In the genomic region with DNA sequence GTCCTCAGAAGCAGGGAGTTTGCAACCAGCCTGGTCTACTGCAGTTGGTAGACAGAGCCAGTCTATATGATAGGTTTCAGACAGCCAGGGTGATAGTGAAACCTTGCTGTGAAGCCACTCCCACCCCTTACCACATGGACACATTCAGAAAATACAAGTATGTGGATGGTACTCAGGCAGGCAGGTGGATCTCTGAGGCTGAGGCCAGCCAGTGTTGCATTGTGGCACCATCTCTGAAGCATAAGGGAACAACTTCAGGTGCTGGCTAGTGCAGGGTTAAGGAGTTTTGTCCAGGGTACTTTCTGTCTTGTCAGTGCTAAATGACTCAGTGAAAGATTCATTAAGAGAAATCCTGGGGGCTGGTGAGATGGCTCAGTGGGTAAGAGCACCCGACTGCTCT, we compare ENCODE assay signal across 25 mouse cellular contexts. TPM values are rescaled to one million over a fixed set of nuclear protein-coding genes. Genes with fewer than 3 reads are reported as not detected.
DNase-seq lines count a peak whose midpoint lies in the region; ATAC-seq lines count a peak whose summit lies in the region.
"Had no signal": no experiment of that assay in that cellular context is flagged by ENCODE, and none has a peak within 500 bp of the region (broad histone marks: within the 10 kb centered on the region; RNA-seq: fewer than 3 reads in every experiment).

No protein-coding gene starts in this region.

- H3K27me3 ChIP-seq in liver, embryonic 12.5 days (replicated peaks): no peaks in the 10 kb centered on the region
- no peaks in the 10 kb centered on the region for H3K27me3 ChIP-seq in liver, embryonic 13.5 days
- H3K27me3 ChIP-seq: forebrain, embryonic 13.5 days; Patski had no signal

- peaks cover 36% of the 10 kb centered on the region for H3K36me3 ChIP-seq in liver, embryonic 12.5 days
- H3K36me3 ChIP-seq in liver, embryonic 13.5 days: peaks cover 31% of the 10 kb centered on the region

- H3K9ac ChIP-seq in liver, embryonic 12.5 days: no peak overlapping the region
- no peak overlapping the region for H3K9ac ChIP-seq in liver, embryonic 13.5 days
- H3K9ac ChIP-seq: forebrain, embryonic 13.5 days; hindbrain, embryonic 14.5 days had no signal

- WGBS in liver, embryonic 12.5 days (ENCODE audit: insufficient replicate concordance): 54% methylated on average over 1 of the region's 1 CpGs
- 69% methylated on average over 1 of the region's 1 CpGs for WGBS in liver, embryonic 13.5 days (ENCODE audit: insufficient replicate concordance)

- peaks cover 66% of the 10 kb centered on the region for H3K4me1 ChIP-seq in liver, embryonic 12.5 days
- peaks cover 61% of the 10 kb centered on the region for H3K4me1 ChIP-seq in liver, embryonic 13.5 days (replicated peaks)

- H3K9me3 ChIP-seq in liver, embryonic 12.5 days (replicated peaks): no peaks in the 10 kb centered on the region
- H3K9me3 ChIP-seq in liver, embryonic 13.5 days (replicated peaks): no peaks in the 10 kb centered on the region
- H3K9me3 ChIP-seq: embryonic facial prominence, embryonic 10.5 days; forebrain, embryonic 13.5 days had no signal

- DNase-seq in liver: no peak
- DNase-seq in ES-CJ7 (ENCODE audit: low read depth, low spot score): peak; percentile 53
- no peak for DNase-seq in liver, embryonic 13.5 days
- no peak for DNase-seq in heart, adult 18-20 months
- no peak for DNase-seq in ovary, postnatal 14 days (ENCODE audit: low spot score)
- DNase-seq: adrenal gland, postnatal 36 days; cerebellum, adult 2 months; cerebellum, postnatal 36 days; gastrocnemius, postnatal 10 days; heart, adult 2 months; heart, postnatal 36 days; kidney, postnatal 14 days; layer of hippocampus, postnatal 36 days; right cerebral cortex, postnatal 25 days; thymus, postnatal 4 days had no signal

- peak overlapping the region; percentile 71 for H3K27ac ChIP-seq in liver, embryonic 12.5 days
- peak overlapping the region; percentile 40 for H3K27ac ChIP-seq in liver, embryonic 13.5 days
- H3K27ac ChIP-seq: embryonic facial prominence, embryonic 10.5 days; forebrain, embryonic 13.5 days; heart, adult 2 months; hindbrain, embryonic 14.5 days; layer of hippocampus, adult 2 months; macrophage had no signal

- no peak overlapping the region for H3K4me2 ChIP-seq in liver, embryonic 12.5 days
- no peak overlapping the region for H3K4me2 ChIP-seq in liver, embryonic 13.5 days
- H3K4me2 ChIP-seq: forebrain, embryonic 13.5 days; hindbrain, embryonic 14.5 days; midbrain, embryonic 11.5 days had no signal

- ATAC-seq in liver, embryonic 12.5 days: no peak
- no peak for ATAC-seq in liver, embryonic 13.5 days (ENCODE audit: low read depth)
- ATAC-seq in inflammation-experienced regulatory T-cells, adult 6 months: no peak
- ATAC-seq: forebrain, embryonic 13.5 days; intestine, postnatal 0 days; Patski had no signal

- no peak overlapping the region for H3K4me3 ChIP-seq in liver, embryonic 12.5 days
- H3K4me3 ChIP-seq in liver, embryonic 13.5 days (replicated peaks): no peak overlapping the region
- H3K4me3 ChIP-seq: embryonic facial prominence, embryonic 10.5 days; forebrain, embryonic 13.5 days; heart, adult 2 months; layer of hippocampus, adult 2 months had no signal

RNA-seq across cellular contexts. Expression of gene Ifi35, which starts 1.9 kb away (rescaled TPM):
- polyA plus RNA-seq in liver, embryonic 12.5 days (2016; fragmentation: Nextera tagmentation; extraction: Ambion mirVana): 35.8 and 37.1 TPM in 2 replicates
- 31.4 and 33.0 TPM in 2 replicates for polyA plus RNA-seq in liver, embryonic 13.5 days (2015; fragmentation: Nextera tagmentation; extraction: Ambion mirVana)
- total RNA-seq in heart, adult 18-20 months (2021): 10 to 100 TPM; 14.0 to 16.2 TPM
- 100 to 1,000 TPM; 143 to 171 (median 153) TPM for polyA plus RNA-seq in inflammation-experienced regulatory T-cells, adult 6 months (2017; shearing (Covaris generic))

RNA-seq across cellular contexts. Expression of gene Rpl27, which starts 4.2 kb away (rescaled TPM):
- polyA plus RNA-seq in liver, embryonic 12.5 days (2016; fragmentation: Nextera tagmentation; extraction: Ambion mirVana): 378 and 390 TPM in 2 replicates
- polyA plus RNA-seq in liver, embryonic 13.5 days (2015; fragmentation: Nextera tagmentation; extraction: Ambion mirVana): 344 and 360 TPM in 2 replicates
- 10 to 100 TPM; 45.0 to 48.0 TPM for total RNA-seq in heart, adult 18-20 months (2021)
- 100 to 1,000 TPM; 523 to 733 (median 603) TPM for polyA plus RNA-seq in inflammation-experienced regulatory T-cells, adult 6 months (2017; shearing (Covaris generic))

RNA-seq across cellular contexts. Expression of gene Rnd2, which starts 18.5 kb away (rescaled TPM):
- 3.6 and 3.9 TPM in 2 replicates for polyA plus RNA-seq in liver, embryonic 12.5 days (2016; fragmentation: Nextera tagmentation; extraction: Ambion mirVana)
- 3.1 and 3.4 TPM in 2 replicates for polyA plus RNA-seq in liver, embryonic 13.5 days (2015; fragmentation: Nextera tagmentation; extraction: Ambion mirVana)
- total RNA-seq in heart, adult 18-20 months (2021): 1 to 10 TPM; 5.1 to 6.2 TPM
- polyA plus RNA-seq in inflammation-experienced regulatory T-cells, adult 6 months (2017; shearing (Covaris generic)): not detected

RNA-seq across cellular contexts. Expression of gene Vat1, which starts 19.7 kb away (rescaled TPM):
- polyA plus RNA-seq in liver, embryonic 12.5 days (2016; fragmentation: Nextera tagmentation; extraction: Ambion mirVana): 11.8 and 12.2 TPM in 2 replicates
- 8.8 and 8.9 TPM in 2 replicates for polyA plus RNA-seq in liver, embryonic 13.5 days (2015; fragmentation: Nextera tagmentation; extraction: Ambion mirVana)
- total RNA-seq in heart, adult 18-20 months (2021): 10 to 100 TPM; 23.7 to 24.6 TPM
- polyA plus RNA-seq in inflammation-experienced regulatory T-cells, adult 6 months (2017; shearing (Covaris generic)): 1 to 10 TPM; 1.7 to 2.5 (median 1.9) TPM

RNA-seq across cellular contexts. Expression of gene Ptges3l, which starts 21.2 kb away (rescaled TPM):
- polyA plus RNA-seq in liver, embryonic 12.5 days (2016; fragmentation: Nextera tagmentation; extraction: Ambion mirVana): 1.3 and 2.1 TPM in 2 replicates
- 0.66 and 1.2 TPM in 2 replicates for polyA plus RNA-seq in liver, embryonic 13.5 days (2015; fragmentation: Nextera tagmentation; extraction: Ambion mirVana)
- 10 to 100 TPM; 52.7 to 61.5 TPM for total RNA-seq in heart, adult 18-20 months (2021)
- polyA plus RNA-seq in inflammation-experienced regulatory T-cells, adult 6 months (2017; shearing (Covaris generic)): 1 to 10 TPM; 1.6 to 2.2 (median 2.1) TPM
